ENCODE assay signal across 30 mouse cellular contexts in genomic region chr7:25263968-25264870, GRCm38 (mm10). TPM values are rescaled to one million over a fixed set of nuclear protein-coding genes. Genes with fewer than 3 reads are reported as not detected.
DNase-seq lines count a peak whose midpoint lies in the region; ATAC-seq and TF ChIP-seq lines count a peak whose summit lies in the region.
"Had no signal": no experiment of that assay in that cellular context is flagged by ENCODE, and none has a peak within 500 bp of the region (broad histone marks: within the 10 kb centered on the region; RNA-seq: fewer than 3 reads in every experiment).

No protein-coding gene starts in this region.

- TF ChIP-seq EP300 in liver, postnatal 0 days (IDR thresholded peaks at IDR 0.05; ENCODE audit: low read depth): no peak

- H3K27ac ChIP-seq in heart, embryonic 13.5 days (replicated peaks): no peak overlapping the region
- no peak overlapping the region for H3K27ac ChIP-seq in lung, embryonic 16.5 days (ENCODE audit: low read length)
- peak overlapping the region; percentile 76 for H3K27ac ChIP-seq in liver, postnatal 0 days (ENCODE audit: low read depth)
- H3K27ac ChIP-seq: embryonic facial prominence, embryonic 13.5 days; heart, embryonic 15.5 days; hindbrain, embryonic 14.5 days; limb, embryonic 13.5 days; neural tube, embryonic 12.5 days had no signal

- no peak overlapping the region for H3K4me2 ChIP-seq in heart, embryonic 13.5 days
- no peak overlapping the region for H3K4me2 ChIP-seq in lung, embryonic 16.5 days (ENCODE audit: low read depth, low read length)
- H3K4me2 ChIP-seq in liver, postnatal 0 days (ENCODE audit: low read depth, low read length): 0 out of 2 replicates have a peak overlapping the region, but pooled peaks have one; percentile 9
- H3K4me2 ChIP-seq: embryonic facial prominence, embryonic 13.5 days; heart, embryonic 15.5 days; hindbrain, embryonic 14.5 days; limb, embryonic 13.5 days; neural tube, embryonic 12.5 days had no signal

- DNase-seq in cerebellum, adult 8-10 months: peak; percentile 12
- DNase-seq in heart, postnatal 14 days: no peak
- no peak for DNase-seq in lung, postnatal 4 days
- DNase-seq in liver, postnatal 0 days: peak; percentile 30
- no peak for DNase-seq in layer of hippocampus, postnatal 14 days (ENCODE audit: low spot score in 2 of 2)
- DNase-seq: adrenal gland, postnatal 25 days; cerebellum, postnatal 14 days; gastrocnemius, postnatal 10 days; heart, postnatal 4 days; kidney, adult 2 months; kidney, postnatal 10 days; layer of hippocampus, postnatal 36 days; lung, adult 2 months; midbrain, embryonic 14.5 days; right cerebral cortex, postnatal 4 days; thymus, postnatal 14 days had no signal

- no peak for TF ChIP-seq CTCF in liver, postnatal 0 days (IDR thresholded peaks at IDR 0.05; ENCODE audit: low read depth)

- no peak for ATAC-seq in cerebellum, adult (ENCODE audit: insufficient number of reproducible peaks, low FRiP score, low TSS enrichment)
- ATAC-seq in heart, embryonic 13.5 days (ENCODE audit: extremely low read depth, insufficient number of reproducible peaks, low FRiP score, low TSS enrichment): no peak
- ATAC-seq in lung, embryonic 16.5 days (ENCODE audit: low read depth): no peak
- ATAC-seq in liver, postnatal 0 days: no peak
- ATAC-seq: forebrain, embryonic 14.5 days; inflammation-experienced regulatory T-cells, adult 6 months had no signal

- no peaks in the 10 kb centered on the region for H3K27me3 ChIP-seq in heart, embryonic 13.5 days (replicated peaks)
- H3K27me3 ChIP-seq in lung, embryonic 16.5 days (ENCODE audit: control insufficient read depth, insufficient read depth, low read depth, low read length): no peaks in the 10 kb centered on the region
- H3K27me3 ChIP-seq in liver, postnatal 0 days (ENCODE audit: insufficient read depth, low read length): no peaks in the 10 kb centered on the region
- H3K27me3 ChIP-seq: embryonic facial prominence, embryonic 13.5 days; heart, embryonic 15.5 days; limb, embryonic 13.5 days; megakaryocyte, embryonic 14.5 days; neural tube, embryonic 12.5 days had no signal

- no peak overlapping the region for H3K4me3 ChIP-seq in heart, embryonic 13.5 days
- H3K4me3 ChIP-seq in lung, embryonic 16.5 days (ENCODE audit: low read length): no peak overlapping the region
- H3K4me3 ChIP-seq in liver, postnatal 0 days (ENCODE audit: low read depth, low read length): no peak overlapping the region
- H3K4me3 ChIP-seq: embryonic facial prominence, embryonic 13.5 days; erythroblast, embryonic 14.5 days; heart, embryonic 15.5 days; limb, embryonic 13.5 days; megakaryocyte, embryonic 14.5 days; neural tube, embryonic 12.5 days had no signal

- intact Hi-C loops in heart, postnatal 14 days (cut with DNase I): no loop called here

- no peaks in the 10 kb centered on the region for H3K9me3 ChIP-seq in heart, embryonic 13.5 days
- H3K9me3 ChIP-seq in lung, embryonic 16.5 days (ENCODE audit: control insufficient read depth, low read length): no peaks in the 10 kb centered on the region
- no peaks in the 10 kb centered on the region for H3K9me3 ChIP-seq in liver, postnatal 0 days (ENCODE audit: low read length)
- H3K9me3 ChIP-seq: embryonic facial prominence, embryonic 13.5 days; heart, embryonic 15.5 days; limb, embryonic 13.5 days; megakaryocyte, embryonic 14.5 days; neural tube, embryonic 12.5 days had no signal

- WGBS in heart, embryonic 13.5 days: 36% methylated on average over 17 of the region's 17 CpGs
- WGBS in lung, embryonic 16.5 days: 33% methylated on average over 17 of the region's 17 CpGs
- 52% methylated on average over 17 of the region's 17 CpGs for WGBS in liver, postnatal 0 days (ENCODE audit: insufficient replicate concordance)

- peak overlapping the region; percentile 7; the same call in 1 of the 2 replicates for H3K9ac ChIP-seq in heart, embryonic 13.5 days
- H3K9ac ChIP-seq in lung, embryonic 16.5 days (ENCODE audit: low read length): peak overlapping the region; percentile 35; the same call in 1 of the 2 replicates
- peak overlapping the region; percentile 16; the same call in 1 of the 2 replicates for H3K9ac ChIP-seq in liver, postnatal 0 days (replicated peaks)
- H3K9ac ChIP-seq: embryonic facial prominence, embryonic 13.5 days; heart, embryonic 15.5 days; hindbrain, embryonic 14.5 days; limb, embryonic 13.5 days; neural tube, embryonic 12.5 days had no signal

- H3K4me1 ChIP-seq in heart, embryonic 13.5 days: peaks cover 21% of the 10 kb centered on the region
- H3K4me1 ChIP-seq in lung, embryonic 16.5 days (replicated peaks; ENCODE audit: control insufficient read depth, insufficient read depth, low read length): peaks cover 10% of the 10 kb centered on the region
- H3K4me1 ChIP-seq in liver, postnatal 0 days (ENCODE audit: insufficient read depth): peaks cover 26% of the 10 kb centered on the region

- H3K36me3 ChIP-seq in heart, embryonic 13.5 days: no peaks in the 10 kb centered on the region
- H3K36me3 ChIP-seq in lung, embryonic 16.5 days (ENCODE audit: control insufficient read depth, insufficient read depth, low read length): no peaks in the 10 kb centered on the region
- H3K36me3 ChIP-seq in liver, postnatal 0 days (replicated peaks; ENCODE audit: insufficient read depth, low read length): no peaks in the 10 kb centered on the region
- H3K36me3 ChIP-seq: embryonic facial prominence, embryonic 13.5 days; heart, embryonic 15.5 days; limb, embryonic 13.5 days; neural tube, embryonic 12.5 days had no signal

RNA-seq across cellular contexts. Expression of gene Cic, which starts 3.3 kb away (rescaled TPM):
- 22.9 and 23.4 TPM in 2 replicates for polyA plus RNA-seq in heart, embryonic 13.5 days (2015; fragmentation: Nextera tagmentation; extraction: Ambion mirVana)
- total RNA-seq in heart, postnatal 14 days (2021): 10 to 100 TPM; 71.2 to 78.7 TPM
- 23.5 and 28.9 TPM in 2 replicates for polyA plus RNA-seq in lung, embryonic 16.5 days (2015; fragmentation: Nextera tagmentation; extraction: Ambion mirVana)
- polyA plus RNA-seq in liver, postnatal 0 days (2015; fragmentation: Nextera tagmentation; extraction: Ambion mirVana): 8.9 and 9.7 TPM in 2 replicates
- total RNA-seq in layer of hippocampus, postnatal 14 days (2021): 100 to 1,000 TPM; 209 to 228 TPM

RNA-seq across cellular contexts. Expression of gene Erf, which starts 13.7 kb away (rescaled TPM):
- polyA plus RNA-seq in heart, embryonic 13.5 days (2015; fragmentation: Nextera tagmentation; extraction: Ambion mirVana): 11.2 and 14.3 TPM in 2 replicates
- 10 to 100 TPM; 32.8 to 33.2 TPM for total RNA-seq in heart, postnatal 14 days (2021)
- 10.5 and 13.6 TPM in 2 replicates for polyA plus RNA-seq in lung, embryonic 16.5 days (2015; fragmentation: Nextera tagmentation; extraction: Ambion mirVana)
- 4.6 and 5.2 TPM in 2 replicates for polyA plus RNA-seq in liver, postnatal 0 days (2015; fragmentation: Nextera tagmentation; extraction: Ambion mirVana)
- 10 to 100 TPM; 41.0 to 47.2 TPM for total RNA-seq in layer of hippocampus, postnatal 14 days (2021)

RNA-seq across cellular contexts. Expression of gene Gsk3a, which starts 26.6 kb away (rescaled TPM):
- polyA plus RNA-seq in heart, embryonic 13.5 days (2015; fragmentation: Nextera tagmentation; extraction: Ambion mirVana): 7.8 and 8.2 TPM in 2 replicates
- 10 to 100 TPM; 58.6 to 66.6 TPM for total RNA-seq in heart, postnatal 14 days (2021)
- 7.1 and 8.2 TPM in 2 replicates for polyA plus RNA-seq in lung, embryonic 16.5 days (2015; fragmentation: Nextera tagmentation; extraction: Ambion mirVana)
- 4.3 and 5.1 TPM in 2 replicates for polyA plus RNA-seq in liver, postnatal 0 days (2015; fragmentation: Nextera tagmentation; extraction: Ambion mirVana)
- 100 to 1,000 TPM; 184 to 190 TPM for total RNA-seq in layer of hippocampus, postnatal 14 days (2021)

RNA-seq across cellular contexts. Expression of gene Pafah1b3, which starts 33.6 kb away (rescaled TPM):
- polyA plus RNA-seq in heart, embryonic 13.5 days (2015; fragmentation: Nextera tagmentation; extraction: Ambion mirVana): 145 and 154 TPM in 2 replicates
- total RNA-seq in heart, postnatal 14 days (2021): 1 to 10 TPM; 5.1 to 5.6 TPM
- 170 and 173 TPM in 2 replicates for polyA plus RNA-seq in lung, embryonic 16.5 days (2015; fragmentation: Nextera tagmentation; extraction: Ambion mirVana)
- 23.4 and 25.4 TPM in 2 replicates for polyA plus RNA-seq in liver, postnatal 0 days (2015; fragmentation: Nextera tagmentation; extraction: Ambion mirVana)
- 10 to 100 TPM; 35.3 to 37.1 TPM for total RNA-seq in layer of hippocampus, postnatal 14 days (2021)

RNA-seq across cellular contexts. Expression of gene Prr19, which starts 37.0 kb away (rescaled TPM):
- polyA plus RNA-seq in heart, embryonic 13.5 days (2015; fragmentation: Nextera tagmentation; extraction: Ambion mirVana): 0.23 and 0.39 TPM in 2 replicates
- not detected for total RNA-seq in heart, postnatal 14 days (2021)
- 0.13 TPM in 1 of 2 replicates, not detected in the other for polyA plus RNA-seq in lung, embryonic 16.5 days (2015; fragmentation: Nextera tagmentation; extraction: Ambion mirVana)
- not detected in 2 replicates for polyA plus RNA-seq in liver, postnatal 0 days (2015; fragmentation: Nextera tagmentation; extraction: Ambion mirVana)
- total RNA-seq in layer of hippocampus, postnatal 14 days (2021): not detected
- total RNA-seq: adrenal gland, postnatal 25 days; gastrocnemius, postnatal 10 days; granulocyte monocyte progenitor cell, adult 5-6 weeks; heart, postnatal 4 days; layer of hippocampus, postnatal 36 days; MEL had no signal
- polyA plus RNA-seq: erythroblast, embryonic 14.5 days; inflammation-experienced regulatory T-cells, adult 6 months; lung, adult 2 months had no signal

Comparison
In these comparisons a context has a peak if more than half of its experiments do, and no peak if none do; other contexts are left out.
1. DNase-seq: peak in cerebellum, adult 8-10 months (single experiment) and liver, postnatal 0 days (single experiment); none in heart, postnatal 14 days (0 of 2), lung, postnatal 4 days (0 of 2) and layer of hippocampus, postnatal 14 days (0 of 2).
2. Peak in every context shown above with its lines, with median percentiles within 50 percentile points of each other: H3K9ac ChIP-seq.